Mouse (Mus musculus): ENCODE measurements around the gene Tomm22. TPM values are rescaled to one million over a fixed set of nuclear protein-coding genes. Genes with fewer than 3 reads are reported as not detected.

The Tomm22 gene
- polyA plus RNA-seq, 1 experiment, result 120 TPM

- H3K27me3 ChIP-seq (replicated peaks), result no peaks in the 10 kb centered on the region
- H3K4me1 ChIP-seq, result peaks cover 78% of the 10 kb centered on the region
- H3K9me3 ChIP-seq, result no peaks in the 10 kb centered on the region
- no peak for TF ChIP-seq GATA1 (IDR thresholded peaks at IDR 0.05; ENCODE audit: borderline replicate concordance, low read length)
- no peak for TF ChIP-seq FLI1 (IDR thresholded peaks at IDR 0.05; ENCODE audit: low read length)
- peaks cover 17% of the 10 kb centered on the region for H3K36me3 ChIP-seq (replicated peaks; ENCODE audit: low read length)
- peak overlapping the region; percentile 78 for H3K4me3 ChIP-seq (replicated peaks)
Observed at GRCm38 (mm10) chr15:79684616-79685015, 14.0 kb downstream of the Tomm22 start.

GRCm38 (mm10) chr15:79685141-79685641 lies 14.5 kb downstream of the Tomm22 start:
- peaks cover 80% of the 10 kb centered on the region for H3K4me1 ChIP-seq
- peaks cover 14% of the 10 kb centered on the region for H3K36me3 ChIP-seq (replicated peaks; ENCODE audit: low read length)
- TF ChIP-seq FLI1 (IDR thresholded peaks at IDR 0.05; ENCODE audit: low read length) (no peak), GATA1 (IDR thresholded peaks at IDR 0.05; ENCODE audit: borderline replicate concordance, low read length) (no peak)
- no peaks in the 10 kb centered on the region for H3K9me3 ChIP-seq
- H3K27me3 ChIP-seq (replicated peaks), result no peaks in the 10 kb centered on the region
- peak overlapping the region; percentile 91 for H3K4me3 ChIP-seq (replicated peaks)

GRCm38 (mm10) chr15:79686046-79686869 lies 15.6 kb downstream of the Tomm22 start:
- no peaks in the 10 kb centered on the region for H3K27me3 ChIP-seq (replicated peaks)
- H3K36me3 ChIP-seq (replicated peaks; ENCODE audit: low read length), result peaks cover 8% of the 10 kb centered on the region
- H3K4me1 ChIP-seq, result peaks cover 73% of the 10 kb centered on the region
- no peaks in the 10 kb centered on the region for H3K9me3 ChIP-seq
- TF ChIP-seq GATA1 (IDR thresholded peaks at IDR 0.05; ENCODE audit: borderline replicate concordance, low read length), result no peak
- no peak for TF ChIP-seq FLI1 (IDR thresholded peaks at IDR 0.05; ENCODE audit: low read length)
- peak overlapping the region; percentile 91 for H3K4me3 ChIP-seq (replicated peaks)

- Histone ChIP-seq H3K4me1 (peaks cover 74% of the 10 kb centered on the region), H3K9me3 (no peaks in the 10 kb centered on the region), H3K36me3 (replicated peaks; ENCODE audit: low read length) (peaks cover 5% of the 10 kb centered on the region), H3K4me3 (replicated peaks) (peak overlapping the region; percentile 97), H3K27me3 (replicated peaks) (no peaks in the 10 kb centered on the region)
- TF ChIP-seq GATA1 (IDR thresholded peaks at IDR 0.05; ENCODE audit: borderline replicate concordance, low read length), result no peak
- TF ChIP-seq FLI1 (IDR thresholded peaks at IDR 0.05; ENCODE audit: low read length), result no peak
Observed at GRCm38 (mm10) chr15:79687175-79687574, 16.5 kb downstream of the Tomm22 start.

- peaks cover 74% of the 10 kb centered on the region for H3K4me1 ChIP-seq
Observed at GRCm38 (mm10) chr15:79687646-79688267, 17.1 kb downstream of the Tomm22 start, which contains the start of gene Josd1. Gene Josd1, minus strand, starts transcription at chr15:79687919.

GRCm38 (mm10) chr15:79688268-79688956 lies 17.8 kb downstream of the Tomm22 start:
- no peaks in the 10 kb centered on the region for H3K9me3 ChIP-seq
- no peaks in the 10 kb centered on the region for H3K27me3 ChIP-seq (replicated peaks)
- H3K36me3 ChIP-seq (replicated peaks; ENCODE audit: low read length), result peaks cover under 1% of the 10 kb centered on the region
- H3K4me1 ChIP-seq, result peaks cover 74% of the 10 kb centered on the region
- TF ChIP-seq FLI1 (IDR thresholded peaks at IDR 0.05; ENCODE audit: low read length) (no peak), GATA1 (IDR thresholded peaks at IDR 0.05; ENCODE audit: borderline replicate concordance, low read length) (no peak)
- peak overlapping the region; percentile 97 for H3K4me3 ChIP-seq (replicated peaks)

More at GRCm38 (mm10) chr15:79687646-79688267, 17.1 kb downstream of the Tomm22 start, which contains the start of gene Josd1:
- Histone ChIP-seq H3K9me3 (no peaks in the 10 kb centered on the region), H3K36me3 (replicated peaks; ENCODE audit: low read length) (peaks cover 5% of the 10 kb centered on the region), H3K27me3 (replicated peaks) (no peaks in the 10 kb centered on the region), H3K4me3 (replicated peaks) (peak within 1 kb of the TSS; percentile 97)
- TF ChIP-seq FLI1 (IDR thresholded peaks at IDR 0.05; ENCODE audit: low read length), result no peak
- TF ChIP-seq GATA1 (IDR thresholded peaks at IDR 0.05; ENCODE audit: borderline replicate concordance, low read length), result no peak

- H3K9me3 ChIP-seq, result no peaks in the 10 kb centered on the region
- H3K36me3 ChIP-seq (replicated peaks; ENCODE audit: low read length), result peaks cover 3% of the 10 kb centered on the region
- TF ChIP-seq FLI1 (IDR thresholded peaks at IDR 0.05; ENCODE audit: low read length), result no peak
- TF ChIP-seq GATA1 (IDR thresholded peaks at IDR 0.05; ENCODE audit: borderline replicate concordance, low read length), result 0 out of 3 replicates have a peak, but pooled peaks have one; percentile 29
- H3K4me3 ChIP-seq (replicated peaks), result peak overlapping the region; percentile 98
- peaks cover 74% of the 10 kb centered on the region for H3K4me1 ChIP-seq
- no peaks in the 10 kb centered on the region for H3K27me3 ChIP-seq (replicated peaks)
Observed at GRCm38 (mm10) chr15:79689662-79690425, 19.2 kb downstream of the Tomm22 start.

- Histone ChIP-seq H3K36me3 (replicated peaks; ENCODE audit: low read length) (peaks cover 10% of the 10 kb centered on the region), H3K27me3 (replicated peaks) (no peaks in the 10 kb centered on the region), H3K9me3 (no peaks in the 10 kb centered on the region), H3K4me1 (peaks cover 74% of the 10 kb centered on the region), H3K4me3 (replicated peaks) (peak within 1 kb of the TSS; percentile 98)
- TF ChIP-seq FLI1 (IDR thresholded peaks at IDR 0.05; ENCODE audit: low read length), result no peak
Observed at GRCm38 (mm10) chr15:79690426-79691022, 19.9 kb downstream of the Tomm22 start, which contains the start of gene Gtpbp1. Gene Gtpbp1, plus strand, starts transcription at chr15:79690845.

All from megakaryocyte, embryonic 14.5 days (primary cell).